Mouse (Mus musculus) left cerebral cortex, postnatal 36 days (tissue): ENCODE results near the gene Btbd3. TPM values are rescaled to one million over a fixed set of nuclear protein-coding genes. Genes with fewer than 3 reads are reported as not detected.

Experiments used
- DNase-seq, 2 experiments: peaks; one replicate each; pipeline ENCODE4 v3.0.0; 2021 to 2022; ENCODE audit warnings: low spot score in 2 of 2, mixed read lengths in 1 of 2
- intact Hi-C: fragments of 180-260 bp; cut with DNase I; formaldehyde crosslinking; loops from one replicate; pipeline ENCODE4 v1.15.1; 2025
- total RNA-seq, 2 experiments: library from RNA; stranded (reverse); gene quantifications; 2 replicates each; pipeline ENCODE4 v1.2.3; 2021

Gene Btbd3
- total RNA-seq, 2 experiments from 2014 or later = 128 to 153 TPM

DNA sequence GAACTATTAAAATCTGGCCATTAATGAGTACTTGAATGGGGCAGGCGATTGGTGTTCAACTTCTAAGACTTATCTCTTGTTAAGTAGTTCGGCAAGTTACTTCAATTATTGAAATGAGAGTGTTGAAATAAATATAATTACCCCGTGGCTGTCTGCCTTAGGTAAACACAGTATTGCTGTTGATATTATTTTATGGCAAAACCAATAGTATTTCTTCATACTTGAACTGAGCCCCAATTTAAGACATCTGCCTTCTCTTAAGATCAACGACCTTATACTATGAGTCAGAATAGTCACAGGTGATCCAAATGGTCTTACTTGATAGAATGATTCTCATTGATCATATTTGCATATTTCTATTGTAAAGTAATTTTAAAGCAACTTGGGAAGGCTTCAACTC lies 228.5 kb downstream of the Btbd3 start:
- no peak for DNase-seq
- intact Hi-C loops = no loop called here

DNA sequence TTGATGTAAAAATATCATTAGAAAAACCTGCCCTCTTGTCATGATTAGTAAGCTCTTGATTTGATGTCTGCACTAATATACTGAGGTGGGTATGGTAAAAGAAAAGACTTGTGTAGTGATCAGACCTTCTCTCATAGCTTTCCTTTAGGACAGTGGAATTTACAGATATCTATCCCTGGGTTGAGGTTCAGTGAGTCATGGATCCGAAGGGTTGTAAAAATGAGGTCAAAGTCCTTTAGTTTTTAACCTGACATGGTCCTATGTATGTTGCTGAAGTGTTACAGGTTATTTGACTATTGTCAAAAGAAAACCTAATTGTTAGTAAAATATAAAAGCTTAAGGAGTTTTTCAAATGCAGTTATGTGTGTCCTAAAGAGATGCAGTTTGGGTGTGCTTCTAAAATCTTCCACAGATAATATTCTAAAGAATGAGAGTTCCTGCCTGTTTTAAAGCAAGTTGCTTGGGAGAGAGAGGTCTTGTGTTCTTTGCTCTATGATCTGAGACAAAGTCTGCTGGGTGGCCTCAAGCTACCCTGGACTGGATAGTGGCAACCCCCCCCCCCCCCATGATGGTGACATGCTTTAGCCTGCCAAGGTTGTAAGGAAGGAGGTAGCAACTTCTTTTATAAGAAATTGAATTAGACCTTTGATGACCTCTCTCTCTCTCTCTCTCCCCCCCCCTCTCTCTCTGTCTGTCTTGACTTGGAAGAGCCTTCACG lies 234.5 kb downstream of the Btbd3 start:
- no peak for DNase-seq
- intact Hi-C loops = no loop called here

DNA sequence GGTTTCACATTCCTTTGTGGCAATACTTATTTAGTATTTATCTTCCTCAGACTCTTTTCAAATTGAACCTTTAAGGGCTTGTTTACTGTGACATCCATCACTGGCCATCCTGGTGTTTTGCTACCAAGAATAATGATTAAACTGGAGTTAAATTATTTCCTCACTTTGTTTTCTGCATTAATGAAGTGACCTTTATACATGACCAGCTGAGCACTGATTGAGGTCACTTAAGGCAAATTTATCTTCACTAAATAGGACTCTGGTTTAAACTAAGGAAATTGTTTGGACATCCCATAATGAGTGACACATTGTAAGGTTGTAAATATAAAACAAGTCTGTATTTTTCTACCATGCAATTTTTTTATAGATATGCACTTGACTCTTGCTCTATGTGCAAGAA lies 235.8 kb downstream of the Btbd3 start:
- DNase-seq = no peak
- intact Hi-C loops = no loop called here

- DNase-seq = no peak
- intact Hi-C loops = no loop called here
Measured at GRCm38 (mm10) chr2:138503866-138504380, 247.6 kb downstream of the Btbd3 start.

DNA sequence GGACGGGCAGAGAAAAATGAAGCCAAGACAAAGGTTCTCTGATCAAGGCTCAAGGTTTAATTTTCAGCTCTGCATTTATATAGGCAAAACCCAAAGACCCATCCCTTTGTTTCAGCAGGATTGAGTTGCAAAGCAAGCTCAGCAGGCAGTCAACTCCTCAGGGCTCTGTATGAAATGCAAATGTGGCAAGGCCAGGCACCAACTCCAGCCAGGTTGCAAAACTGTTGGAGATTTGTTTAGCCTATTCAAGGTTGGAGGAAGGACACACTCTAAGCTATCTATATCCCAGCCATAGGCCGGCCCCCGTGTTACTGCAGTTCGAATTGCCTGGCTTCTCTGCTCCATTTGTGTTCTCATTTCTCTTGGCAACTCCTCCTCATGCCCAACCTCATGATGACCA lies 259.2 kb downstream of the Btbd3 start:
- intact Hi-C loops = no loop called here
- no peak for DNase-seq

- DNase-seq = no peak
- intact Hi-C loops = no loop called here
Measured at GRCm38 (mm10) chr2:138528461-138528860, 272.1 kb downstream of the Btbd3 start.

GRCm38 (mm10) chr2:138531160-138531967 lies 275.0 kb downstream of the Btbd3 start:
- intact Hi-C loops = no loop called here
- DNase-seq = no peak

- DNase-seq = no peak
- intact Hi-C loops = no loop called here
Measured at GRCm38 (mm10) chr2:138531992-138532391, 275.6 kb downstream of the Btbd3 start.

DNA sequence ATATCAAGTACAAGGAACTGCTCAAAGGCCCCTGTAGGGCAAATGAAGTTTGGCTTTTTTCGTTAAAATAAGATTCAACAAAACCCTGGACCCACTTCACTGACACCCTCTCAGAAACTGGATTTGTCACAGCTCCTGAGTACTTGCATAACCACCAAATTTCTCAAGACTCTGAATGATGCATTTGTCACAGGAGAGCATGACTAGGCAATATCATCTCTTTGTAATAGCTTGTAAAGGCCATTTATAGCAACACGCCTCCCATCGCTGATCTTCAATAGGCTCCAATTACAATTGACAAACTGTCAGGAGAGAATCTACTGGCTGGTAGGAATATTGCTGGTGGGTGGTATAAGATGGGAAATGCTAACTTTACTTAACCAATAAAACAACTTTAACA lies 283.3 kb downstream of the Btbd3 start:
- intact Hi-C loops = no loop called here
- no peak for DNase-seq

DNA sequence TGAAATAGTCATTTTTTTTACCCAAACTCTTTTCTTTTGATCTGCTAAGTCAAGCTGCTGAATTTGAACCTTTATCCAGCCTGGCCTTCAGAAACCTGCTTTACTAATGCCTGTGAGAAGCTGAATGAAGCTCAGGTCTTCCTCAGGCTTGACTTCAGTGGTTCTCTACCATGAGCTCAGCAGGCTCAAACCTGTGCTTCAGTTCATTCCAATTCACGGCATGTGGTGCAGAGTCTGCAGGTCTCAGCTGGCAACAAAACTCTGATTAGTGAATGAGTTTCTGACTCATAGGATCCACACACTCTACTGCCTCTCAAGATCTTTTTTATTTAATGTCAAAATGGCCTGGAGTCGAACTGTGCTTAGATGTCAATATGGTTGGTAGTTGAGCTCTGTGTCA lies 292.6 kb downstream of the Btbd3 start:
- intact Hi-C loops = no loop called here
- DNase-seq = no peak

DNA sequence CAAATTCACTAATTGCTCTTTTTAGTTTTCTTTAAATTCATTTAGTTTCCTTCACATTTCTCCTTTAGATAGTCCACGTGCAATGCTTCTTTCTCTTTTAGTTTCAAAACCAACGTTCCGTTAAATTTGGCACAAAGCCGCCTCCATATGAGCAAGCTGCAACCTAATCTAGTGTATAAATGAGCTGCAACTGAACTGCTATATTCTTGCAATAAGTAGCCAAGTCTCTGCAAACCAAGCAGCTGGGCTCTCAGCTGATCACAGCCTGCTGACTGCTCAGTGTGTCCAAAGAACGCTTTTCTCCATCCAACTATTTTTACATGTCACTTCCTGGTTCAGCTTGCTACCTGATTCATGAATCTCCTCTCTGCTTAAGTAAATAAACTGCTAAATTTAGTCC lies 295.2 kb downstream of the Btbd3 start:
- DNase-seq = peak; percentile 43 to 48
- intact Hi-C loops = loop anchor here (2.0 kb wide), 1 partner anchor 271 kb away; no protein-coding TSS in a partner anchor

GRCm38 (mm10) chr2:138555106-138555862 lies 298.9 kb downstream of the Btbd3 start:
- intact Hi-C loops = no loop called here
- DNase-seq = peak in 1 of 2 experiments; percentile 8

DNA sequence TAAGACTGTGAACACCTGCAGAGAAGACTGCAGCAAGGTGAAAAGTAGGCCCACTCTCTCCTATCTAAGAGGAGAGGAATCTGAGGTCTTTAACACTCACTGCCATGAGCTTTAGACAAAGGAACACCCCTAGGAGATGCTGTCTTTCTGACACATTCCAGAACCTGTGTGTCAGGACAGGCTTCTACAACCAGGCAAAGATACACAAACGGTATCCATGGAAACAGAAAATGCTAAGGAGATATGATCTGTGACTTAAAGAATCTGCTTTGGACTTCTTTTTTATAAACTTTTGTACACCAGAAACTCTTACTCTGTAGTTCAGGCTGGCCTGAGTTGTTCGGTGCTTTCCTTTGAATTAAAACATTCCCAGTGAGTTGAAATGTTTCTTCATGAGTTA lies 329.6 kb downstream of the Btbd3 start:
- intact Hi-C loops = no loop called here
- no peak for DNase-seq

DNA sequence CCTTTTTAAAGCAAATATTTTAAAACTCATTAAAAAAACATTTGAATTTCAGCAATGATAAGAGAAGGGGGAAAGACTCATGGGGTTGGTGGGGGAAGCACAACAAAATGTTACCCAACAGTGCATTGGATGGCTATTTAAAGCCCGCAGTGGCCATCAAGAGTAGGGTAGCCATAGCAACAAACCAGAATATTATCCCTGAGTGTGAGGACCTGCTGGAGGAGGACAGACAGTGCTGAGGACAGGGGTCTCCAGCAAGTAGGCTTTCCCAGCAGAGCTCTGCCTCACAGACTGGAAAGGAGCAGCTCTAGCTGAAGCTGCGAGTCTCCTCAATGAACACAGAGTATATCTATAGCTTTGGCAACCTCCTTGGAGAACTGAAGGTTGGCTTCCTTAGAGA lies 331.0 kb downstream of the Btbd3 start:
- intact Hi-C loops = no loop called here
- DNase-seq = peak; percentile 9 to 16

- peak; percentile 27 to 59 for DNase-seq
- intact Hi-C loops = no loop called here
Measured at GRCm38 (mm10) chr2:138587795-138588545, 331.6 kb downstream of the Btbd3 start.

DNA sequence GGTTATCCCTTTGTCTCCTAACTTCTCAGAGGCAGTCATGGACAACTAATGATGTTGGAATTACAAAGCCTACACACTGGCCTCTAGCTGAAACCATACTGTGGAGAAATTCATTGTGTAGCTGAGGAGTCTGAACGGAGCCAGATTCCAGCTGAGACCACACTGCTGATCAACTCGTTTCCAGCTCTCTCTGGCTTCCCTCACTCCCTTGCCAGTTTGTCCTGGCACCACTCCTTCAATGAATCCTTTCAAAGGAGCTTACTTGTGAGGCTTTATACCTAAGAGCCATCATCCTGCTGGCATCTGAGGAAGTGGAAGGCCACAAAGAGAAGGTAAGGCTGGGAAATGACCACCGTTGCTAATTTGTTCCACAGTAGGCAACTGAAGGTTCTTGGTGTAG lies 332.7 kb downstream of the Btbd3 start:
- intact Hi-C loops = no loop called here
- DNase-seq = no peak

GRCm38 (mm10) chr2:138590307-138590706 lies 333.9 kb downstream of the Btbd3 start:
- no peak for DNase-seq
- intact Hi-C loops = no loop called here

DNA sequence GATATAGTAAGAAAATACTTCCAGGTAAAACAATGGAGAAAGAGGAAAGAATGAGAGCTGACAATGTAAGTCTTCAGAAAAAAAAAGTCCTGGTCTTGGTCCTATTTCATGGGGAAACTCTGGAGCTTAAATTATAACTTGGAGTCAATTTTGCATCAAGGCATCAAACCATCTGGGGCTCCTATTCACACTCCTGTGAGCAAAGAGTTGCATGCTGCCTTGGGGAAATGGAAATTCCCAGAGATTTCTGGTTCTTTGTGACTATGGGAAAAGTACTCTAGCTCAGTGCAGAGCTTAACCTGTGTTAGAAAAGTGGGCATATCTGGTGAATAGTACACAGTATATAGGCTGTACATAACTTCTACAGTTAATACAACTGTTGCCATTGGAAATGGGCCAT lies 356.0 kb downstream of the Btbd3 start:
- DNase-seq = no peak
- intact Hi-C loops = no loop called here

GRCm38 (mm10) chr2:138617501-138617900 lies 361.1 kb downstream of the Btbd3 start:
- peak in 1 of 2 experiments; percentile 24 for DNase-seq
- intact Hi-C loops = loop anchor here (5.0 kb wide), 1 partner anchor 140 kb away; no protein-coding TSS in a partner anchor
